Mouse (Mus musculus): Measurements from ENCODE around the gene Slc48a1. TPM values are rescaled to one million over a fixed set of nuclear protein-coding genes. Genes with fewer than 3 reads are reported as not detected.

Slc48a1 gene
- polyA plus RNA-seq, 1 experiment from 2014 or later, result 76.0 TPM

- peaks cover 30% of the 10 kb centered on the region for H3K36me3 ChIP-seq (ENCODE audit: control insufficient read depth, insufficient read depth)
- H3K9ac ChIP-seq (ENCODE audit: low read length), result no peak overlapping the region
- no peak for ATAC-seq (replicated peaks; ENCODE audit: extremely low read depth, insufficient read depth, low FRiP score)
- H3K4me2 ChIP-seq (ENCODE audit: low read depth, low read length), result no peak overlapping the region
- H3K4me3 ChIP-seq (ENCODE audit: low read length), result no peak overlapping the region
- H3K27me3 ChIP-seq (ENCODE audit: control insufficient read depth, insufficient read depth, low read length), result no peaks in the 10 kb centered on the region
- H3K9me3 ChIP-seq (replicated peaks; ENCODE audit: control insufficient read depth, low read length), result no peaks in the 10 kb centered on the region
- peaks cover 38% of the 10 kb centered on the region for H3K4me1 ChIP-seq (ENCODE audit: control insufficient read depth, insufficient read depth, low read length)
- H3K27ac ChIP-seq (ENCODE audit: low read length), result no peak overlapping the region
- WGBS, result 88% methylated on average over 9 of the region's 9 CpGs
These were observed 33.0 kb downstream of the Slc48a1 start for GRCm38 (mm10) chr15:97811307-97811706.

GRCm38 (mm10) chr15:97812126-97812525 is 33.8 kb downstream of the Slc48a1 start:
- H3K4me3 ChIP-seq (ENCODE audit: low read length), result no peak overlapping the region
- peaks cover 26% of the 10 kb centered on the region for H3K36me3 ChIP-seq (ENCODE audit: control insufficient read depth, insufficient read depth)
- H3K27ac ChIP-seq (ENCODE audit: low read length), result peak overlapping the region; percentile 81
- H3K4me2 ChIP-seq (ENCODE audit: low read depth, low read length), result no peak overlapping the region
- peak overlapping the region; percentile 53 for H3K9ac ChIP-seq (ENCODE audit: low read length)
- no peaks in the 10 kb centered on the region for H3K9me3 ChIP-seq (replicated peaks; ENCODE audit: control insufficient read depth, low read length)
- WGBS, result 32% methylated on average over 6 of the region's 6 CpGs
- ATAC-seq (replicated peaks; ENCODE audit: extremely low read depth, insufficient read depth, low FRiP score), result peak; percentile 68
- no peaks in the 10 kb centered on the region for H3K27me3 ChIP-seq (ENCODE audit: control insufficient read depth, insufficient read depth, low read length)
- peaks cover 38% of the 10 kb centered on the region for H3K4me1 ChIP-seq (ENCODE audit: control insufficient read depth, insufficient read depth, low read length)

- Histone ChIP-seq H3K9ac (ENCODE audit: low read length) (no peak overlapping the region; the same call in 1 of the 2 replicates), H3K9me3 (replicated peaks; ENCODE audit: control insufficient read depth, low read length) (no peaks in the 10 kb centered on the region), H3K4me3 (ENCODE audit: low read length) (no peak overlapping the region), H3K4me1 (ENCODE audit: control insufficient read depth, insufficient read depth, low read length) (peaks cover 38% of the 10 kb centered on the region), H3K27ac (ENCODE audit: low read length) (peak overlapping the region; percentile 81), H3K4me2 (ENCODE audit: low read depth, low read length) (no peak overlapping the region), H3K27me3 (ENCODE audit: control insufficient read depth, insufficient read depth, low read length) (no peaks in the 10 kb centered on the region), H3K36me3 (ENCODE audit: control insufficient read depth, insufficient read depth) (peaks cover 21% of the 10 kb centered on the region)
- 74% methylated on average over 7 of the region's 7 CpGs for WGBS
- no peak for ATAC-seq (replicated peaks; ENCODE audit: extremely low read depth, insufficient read depth, low FRiP score)
These were observed 34.6 kb downstream of the Slc48a1 start for GRCm38 (mm10) chr15:97812875-97813274.

- no peak overlapping the region for H3K9ac ChIP-seq (ENCODE audit: low read length)
- H3K4me2 ChIP-seq (ENCODE audit: low read depth, low read length), result no peak overlapping the region
- no peaks in the 10 kb centered on the region for H3K27me3 ChIP-seq (ENCODE audit: control insufficient read depth, insufficient read depth, low read length)
- ATAC-seq (replicated peaks; ENCODE audit: extremely low read depth, insufficient read depth, low FRiP score), result no peak
- peaks cover 21% of the 10 kb centered on the region for H3K36me3 ChIP-seq (ENCODE audit: control insufficient read depth, insufficient read depth)
- H3K27ac ChIP-seq (ENCODE audit: low read length), result peak overlapping the region; percentile 81
- H3K4me1 ChIP-seq (ENCODE audit: control insufficient read depth, insufficient read depth, low read length), result peaks cover 38% of the 10 kb centered on the region
- WGBS, result 54% methylated on average over 21 of the region's 21 CpGs
- no peaks in the 10 kb centered on the region for H3K9me3 ChIP-seq (replicated peaks; ENCODE audit: control insufficient read depth, low read length)
- H3K4me3 ChIP-seq (ENCODE audit: low read length), result no peak overlapping the region
These were observed 35.3 kb downstream of the Slc48a1 start for GRCm38 (mm10) chr15:97813452-97814204.

GRCm38 (mm10) chr15:97814703-97815102 is 36.4 kb downstream of the Slc48a1 start:
- Histone ChIP-seq H3K9me3 (replicated peaks; ENCODE audit: control insufficient read depth, low read length) (no peaks in the 10 kb centered on the region), H3K4me1 (ENCODE audit: control insufficient read depth, insufficient read depth, low read length) (peaks cover 39% of the 10 kb centered on the region), H3K27me3 (ENCODE audit: control insufficient read depth, insufficient read depth, low read length) (no peaks in the 10 kb centered on the region), H3K9ac (ENCODE audit: low read length) (no peak overlapping the region), H3K4me2 (ENCODE audit: low read depth, low read length) (no peak overlapping the region), H3K4me3 (ENCODE audit: low read length) (no peak overlapping the region), H3K27ac (ENCODE audit: low read length) (peak overlapping the region; percentile 8; the same call in 1 of the 2 replicates), H3K36me3 (ENCODE audit: control insufficient read depth, insufficient read depth) (peaks cover 14% of the 10 kb centered on the region)
- no peak for ATAC-seq (replicated peaks; ENCODE audit: extremely low read depth, insufficient read depth, low FRiP score)
- WGBS, result 41% methylated on average over 5 of the region's 5 CpGs

- H3K9me3 ChIP-seq (replicated peaks; ENCODE audit: control insufficient read depth, low read length), result no peaks in the 10 kb centered on the region
- no peak overlapping the region for H3K4me3 ChIP-seq (ENCODE audit: low read length)
- H3K4me1 ChIP-seq (ENCODE audit: control insufficient read depth, insufficient read depth, low read length), result peaks cover 41% of the 10 kb centered on the region
- 89% methylated on average over 4 of the region's 4 CpGs for WGBS
- H3K36me3 ChIP-seq (ENCODE audit: control insufficient read depth, insufficient read depth), result peaks cover 12% of the 10 kb centered on the region
- H3K27me3 ChIP-seq (ENCODE audit: control insufficient read depth, insufficient read depth, low read length), result no peaks in the 10 kb centered on the region
- no peak for ATAC-seq (replicated peaks; ENCODE audit: extremely low read depth, insufficient read depth, low FRiP score)
- no peak overlapping the region for H3K9ac ChIP-seq (ENCODE audit: low read length)
- H3K27ac ChIP-seq (ENCODE audit: low read length), result no peak overlapping the region
- H3K4me2 ChIP-seq (ENCODE audit: low read depth, low read length), result no peak overlapping the region
These were observed 36.9 kb downstream of the Slc48a1 start for GRCm38 (mm10) chr15:97815254-97815653.

- 85% methylated on average over 17 of the region's 17 CpGs for WGBS
- H3K9ac ChIP-seq (ENCODE audit: low read length), result no peak overlapping the region
- H3K27me3 ChIP-seq (ENCODE audit: control insufficient read depth, insufficient read depth, low read length), result no peaks in the 10 kb centered on the region
- H3K36me3 ChIP-seq (ENCODE audit: control insufficient read depth, insufficient read depth), result peaks cover 8% of the 10 kb centered on the region
- no peak for ATAC-seq (replicated peaks; ENCODE audit: extremely low read depth, insufficient read depth, low FRiP score)
- H3K27ac ChIP-seq (ENCODE audit: low read length), result no peak overlapping the region
- H3K9me3 ChIP-seq (replicated peaks; ENCODE audit: control insufficient read depth, low read length), result no peaks in the 10 kb centered on the region
- H3K4me2 ChIP-seq (ENCODE audit: low read depth, low read length), result no peak overlapping the region
- peaks cover 50% of the 10 kb centered on the region for H3K4me1 ChIP-seq (ENCODE audit: control insufficient read depth, insufficient read depth, low read length)
- no peak overlapping the region for H3K4me3 ChIP-seq (ENCODE audit: low read length)
These were observed 38.1 kb downstream of the Slc48a1 start for GRCm38 (mm10) chr15:97816199-97816994.

GRCm38 (mm10) chr15:97819937-97820336 is 41.6 kb downstream of the Slc48a1 start:
- H3K4me3 ChIP-seq (ENCODE audit: low read length), result no peak overlapping the region
- H3K4me1 ChIP-seq (ENCODE audit: control insufficient read depth, insufficient read depth, low read length), result peaks cover 51% of the 10 kb centered on the region
- H3K9ac ChIP-seq (ENCODE audit: low read length), result no peak overlapping the region
- H3K36me3 ChIP-seq (ENCODE audit: control insufficient read depth, insufficient read depth), result peaks cover 8% of the 10 kb centered on the region; the same call in 1 of the 2 replicates
- H3K4me2 ChIP-seq (ENCODE audit: low read depth, low read length), result no peak overlapping the region
- no peak overlapping the region for H3K27ac ChIP-seq (ENCODE audit: low read length)
- H3K27me3 ChIP-seq (ENCODE audit: control insufficient read depth, insufficient read depth, low read length), result no peaks in the 10 kb centered on the region
- no peak for ATAC-seq (replicated peaks; ENCODE audit: extremely low read depth, insufficient read depth, low FRiP score)
- H3K9me3 ChIP-seq (replicated peaks; ENCODE audit: control insufficient read depth, low read length), result no peaks in the 10 kb centered on the region
- 86% methylated on average over 9 of the region's 9 CpGs for WGBS
